Mouse (Mus musculus): Measurements from ENCODE around the gene Olfr808. TPM values are rescaled to one million over a fixed set of nuclear protein-coding genes. Genes with fewer than 3 reads are reported as not detected.

The Olfr808 gene
- not detected in 2 replicates for polyA plus RNA-seq (2012; rRNA removed; ENCODE audit: low replicate concordance)

DNA sequence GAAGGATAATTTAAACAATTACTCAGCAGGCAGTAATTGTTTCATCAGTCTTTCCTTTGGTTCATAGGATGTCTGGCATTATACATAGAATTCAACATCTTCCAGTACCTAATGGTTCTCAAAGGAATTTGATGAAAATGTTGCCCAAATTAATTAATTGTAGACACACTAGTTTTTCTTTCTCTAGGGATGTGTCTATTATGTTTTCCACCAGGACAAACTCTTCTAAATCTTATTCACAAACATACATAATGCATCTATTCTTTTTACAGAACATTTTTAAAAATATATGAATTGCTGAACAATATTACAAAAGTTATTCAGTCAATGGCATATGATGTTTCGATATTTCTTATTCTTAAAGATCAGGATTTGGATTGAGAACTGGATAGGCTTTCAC lies at the start of gene Olfr808:
Gene Olfr808 (plus strand): TSS at position 301 of the 400 bp plus-strand sequence.

DNA sequence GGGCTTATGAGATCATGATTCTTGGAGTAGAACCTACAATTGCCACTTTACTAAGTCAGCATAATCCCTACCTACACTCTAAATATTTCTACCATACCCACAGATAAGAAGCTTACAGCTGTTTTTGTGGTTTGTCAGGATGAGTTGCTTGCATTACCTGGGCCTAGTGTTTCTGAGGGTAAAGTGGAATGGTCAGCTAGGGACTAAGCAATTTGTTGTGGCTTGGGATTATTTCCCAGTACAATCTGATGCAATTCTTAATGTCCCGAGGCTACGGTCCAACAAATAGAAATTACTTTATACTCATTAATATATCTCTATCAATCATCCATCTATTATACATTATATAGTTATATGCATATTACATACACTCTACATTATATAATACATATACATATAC lies 36.0 kb upstream of the Olfr808 start, which contains the start of gene Olfr805:
Gene Olfr805 (minus strand): TSS at position 101 of the 400 bp plus-strand sequence.

DNA sequence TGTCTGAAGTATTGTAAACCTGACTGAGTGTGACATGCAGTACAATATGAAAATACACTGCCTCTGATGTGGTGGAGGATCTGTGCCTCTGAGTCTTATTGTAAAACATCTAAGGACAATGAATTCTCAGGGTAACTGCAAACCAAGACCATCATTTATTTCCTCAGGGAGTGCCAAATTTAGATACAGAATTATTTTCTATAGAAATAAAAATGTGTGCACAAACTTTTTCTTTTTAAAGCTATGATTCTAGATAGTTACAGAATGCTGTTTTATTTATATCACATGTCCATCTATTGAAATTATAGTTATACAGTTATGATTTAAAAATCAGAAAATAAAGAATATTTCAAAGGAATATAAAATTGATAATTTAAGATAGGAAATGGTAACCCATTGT lies 23.5 kb upstream of the Olfr808 start, which contains the start of gene Olfr806:
Gene Olfr806 (minus strand): TSS at position 101 of the 400 bp plus-strand sequence.

DNA sequence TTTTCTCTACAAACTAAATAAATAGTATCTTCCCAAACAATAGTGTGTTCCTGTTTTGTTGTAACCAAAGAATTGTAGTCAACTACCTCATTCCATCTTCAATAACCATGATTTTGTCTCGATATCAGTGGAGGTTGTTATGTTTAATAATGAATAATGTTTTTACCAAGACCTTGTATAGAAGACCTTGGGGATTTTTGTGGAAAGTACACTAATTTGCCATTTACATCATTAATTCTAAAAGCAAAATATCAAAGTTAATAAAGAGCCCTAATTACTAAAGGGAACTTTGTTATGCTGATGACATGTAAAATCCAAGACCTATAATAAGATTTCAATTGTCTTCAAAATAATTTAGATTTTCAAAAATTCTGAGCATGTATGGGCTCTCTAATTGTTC lies 7.6 kb upstream of the Olfr808 start, which contains the start of gene Olfr807:
Gene Olfr807 (minus strand): TSS at position 101 of the 400 bp plus-strand sequence.

DNA sequence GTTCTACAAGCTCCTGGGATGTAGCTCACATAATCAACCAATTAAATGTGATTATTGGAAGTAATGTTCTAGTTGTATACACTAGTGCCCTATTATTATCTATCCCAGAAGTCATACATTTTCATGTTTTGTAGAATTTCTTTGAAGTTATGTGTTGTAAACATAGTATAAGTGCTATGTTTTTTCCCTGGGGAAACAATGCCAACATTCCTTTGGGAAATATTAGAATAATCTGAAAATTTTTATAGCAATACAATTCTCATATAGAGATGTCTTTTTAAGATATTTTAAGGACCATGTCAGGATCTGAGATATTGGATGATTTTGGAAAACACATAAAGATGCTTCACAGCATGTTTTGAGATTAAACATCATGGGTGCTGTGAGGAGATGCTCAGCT lies 9.1 kb downstream of the Olfr808 start, which contains the start of gene Olfr809:
Gene Olfr809 (plus strand): TSS at position 301 of the 400 bp plus-strand sequence.

DNA sequence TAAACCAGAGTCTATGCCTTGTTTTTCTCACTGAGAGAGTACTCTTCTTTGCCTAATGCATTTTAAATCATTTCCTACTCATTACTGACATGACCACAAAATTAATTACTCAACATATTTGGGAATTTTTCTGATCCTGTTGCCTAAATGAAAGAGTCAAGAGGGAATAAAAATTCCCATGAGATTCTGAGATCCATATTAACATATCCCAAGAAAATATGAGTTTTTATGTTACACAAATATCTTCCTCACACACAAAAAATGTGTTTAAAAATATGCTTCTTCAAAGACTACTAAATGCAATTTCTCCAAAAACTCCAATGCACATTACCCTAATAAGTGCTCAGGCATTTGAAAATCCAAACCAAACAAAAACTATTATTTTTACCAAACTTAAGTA lies 29.5 kb downstream of the Olfr808 start, which contains the start of gene Olfr810:
Gene Olfr810 (minus strand): TSS at position 101 of the 400 bp plus-strand sequence.

DNA sequence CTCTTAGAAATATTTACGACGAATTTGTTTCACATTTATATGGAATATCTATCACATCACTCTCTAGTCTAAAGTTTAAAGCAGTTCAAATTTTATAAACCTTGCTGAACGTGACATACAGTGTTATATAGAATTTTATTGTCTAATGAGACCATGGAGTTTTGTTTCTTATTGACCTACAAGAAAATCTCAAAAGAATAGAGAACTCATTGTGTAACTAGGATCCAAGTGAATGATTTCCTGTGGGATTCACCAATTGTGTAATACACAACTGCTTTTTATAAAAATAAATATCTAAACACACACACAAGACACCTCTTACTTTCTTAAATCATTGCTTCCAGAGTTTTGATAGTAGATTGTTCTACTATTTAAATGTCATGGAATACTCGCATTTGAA lies 39.0 kb downstream of the Olfr808 start, which contains the start of gene Olfr811:
Gene Olfr811 (minus strand): TSS at position 101 of the 400 bp plus-strand sequence.

Other genes starting within 250 kb of the Olfr808 start
- gene Olfr791, start 243.7 kb upstream of the Olfr808 start, polyA plus RNA-seq (2012; rRNA removed; ENCODE audit: low replicate concordance) = not detected in 2 replicates
- not detected in 2 replicates for gene Olfr792, start 226.3 kb upstream of the Olfr808 start, polyA plus RNA-seq (2012; rRNA removed; ENCODE audit: low replicate concordance)
- gene Olfr794, start 197.8 kb upstream of the Olfr808 start, polyA plus RNA-seq (2012; rRNA removed; ENCODE audit: low replicate concordance) = not detected in 2 replicates
- not detected in 2 replicates for gene Olfr796, start 152.9 kb upstream of the Olfr808 start, polyA plus RNA-seq (2012; rRNA removed; ENCODE audit: low replicate concordance)
- not detected in 2 replicates for gene Olfr798, start 137.5 kb upstream of the Olfr808 start, polyA plus RNA-seq (2012; rRNA removed; ENCODE audit: low replicate concordance)
- gene Olfr799, start 128.0 kb upstream of the Olfr808 start, polyA plus RNA-seq (2012; rRNA removed; ENCODE audit: low replicate concordance) = not detected in 2 replicates
- not detected in 2 replicates for gene Olfr800, start 107.8 kb upstream of the Olfr808 start, polyA plus RNA-seq (2012; rRNA removed; ENCODE audit: low replicate concordance)
- not detected in 2 replicates for gene Olfr801, start 91.6 kb upstream of the Olfr808 start, polyA plus RNA-seq (2012; rRNA removed; ENCODE audit: low replicate concordance)
- gene Olfr802, start 77.3 kb upstream of the Olfr808 start, polyA plus RNA-seq (2012; rRNA removed; ENCODE audit: low replicate concordance) = not detected in 2 replicates
- gene Olfr803, start 71.2 kb upstream of the Olfr808 start, polyA plus RNA-seq (2012; rRNA removed; ENCODE audit: low replicate concordance) = not detected in 2 replicates
- gene Olfr804, start 62.3 kb upstream of the Olfr808 start, polyA plus RNA-seq (2012; rRNA removed; ENCODE audit: low replicate concordance) = not detected in 2 replicates
- gene Olfr805, start 36.1 kb upstream of the Olfr808 start, polyA plus RNA-seq (2012; rRNA removed; ENCODE audit: low replicate concordance) = not detected in 2 replicates
- gene Olfr806, start 23.6 kb upstream of the Olfr808 start, polyA plus RNA-seq (2012; rRNA removed; ENCODE audit: low replicate concordance) = not detected in 2 replicates
- gene Olfr807, start 7.7 kb upstream of the Olfr808 start, polyA plus RNA-seq (2012; rRNA removed; ENCODE audit: low replicate concordance) = not detected in 2 replicates
- not detected in 2 replicates for gene Olfr809, start 9.2 kb downstream of the Olfr808 start, polyA plus RNA-seq (2012; rRNA removed; ENCODE audit: low replicate concordance)
- not detected in 2 replicates for gene Olfr810, start 29.4 kb downstream of the Olfr808 start, polyA plus RNA-seq (2012; rRNA removed; ENCODE audit: low replicate concordance)
- not detected in 2 replicates for gene Olfr811, start 38.9 kb downstream of the Olfr808 start, polyA plus RNA-seq (2012; rRNA removed; ENCODE audit: low replicate concordance)
- gene Olfr812, start 80.6 kb downstream of the Olfr808 start, polyA plus RNA-seq (2012; rRNA removed; ENCODE audit: low replicate concordance) = not detected in 2 replicates
- gene Olfr813, start 89.9 kb downstream of the Olfr808 start, polyA plus RNA-seq (2012; rRNA removed; ENCODE audit: low replicate concordance) = not detected in 2 replicates
- gene Olfr814, start 114.4 kb downstream of the Olfr808 start, polyA plus RNA-seq (2012; rRNA removed; ENCODE audit: low replicate concordance) = not detected in 2 replicates
- not detected in 2 replicates for gene Olfr815, start 140.4 kb downstream of the Olfr808 start, polyA plus RNA-seq (2012; rRNA removed; ENCODE audit: low replicate concordance)
- not detected in 2 replicates for gene Olfr816, start 150.1 kb downstream of the Olfr808 start, polyA plus RNA-seq (2012; rRNA removed; ENCODE audit: low replicate concordance)
- gene Olfr818, start 183.6 kb downstream of the Olfr808 start, polyA plus RNA-seq (2012; rRNA removed; ENCODE audit: low replicate concordance) = not detected in 2 replicates
- gene Olfr819, start 201.8 kb downstream of the Olfr808 start, polyA plus RNA-seq (2012; rRNA removed; ENCODE audit: low replicate concordance) = not detected in 2 replicates
- not detected in 2 replicates for gene Olfr247, start 210.7 kb downstream of the Olfr808 start, polyA plus RNA-seq (2012; rRNA removed; ENCODE audit: low replicate concordance)
- gene Gm10310, start 219.6 kb downstream of the Olfr808 start, polyA plus RNA-seq (2012; rRNA removed; ENCODE audit: low replicate concordance) = not detected in 2 replicates
- gene Olfr820, start 247.1 kb downstream of the Olfr808 start, polyA plus RNA-seq (2012; rRNA removed; ENCODE audit: low replicate concordance) = not detected in 2 replicates